Mouse (Mus musculus) spleen, adult 2 months (tissue): Measurements from ENCODE around the gene Jph2.

ENCODE experiments used
- CTCF ChIP-seq: fragments of 200-500 bp; IDR thresholded peaks from 2 replicates; pipeline ENCODE4 v1.5.1; 2011; ENCODE audit warnings: mild to moderate bottlenecking, inconsistent platforms; ENCODE audit not compliant: insufficient read depth, insufficient read length, insufficient replicate concordance; ENCODE audit errors: extremely low read depth
- POLR2A ChIP-seq: fragments of 200-500 bp; IDR thresholded peaks from 2 replicates; pipeline ENCODE4 v1.6.1; 2011; ENCODE audit warnings: low read depth, low read length, inconsistent platforms

- TF ChIP-seq POLR2A: no peak
- no peak for TF ChIP-seq CTCF
Measured at GRCm38 (mm10) chr2:163317281-163317680, 80.5 kb downstream of the Jph2 start.
